Mouse (Mus musculus) ES-E14 (cell line): ENCODE results near the gene Sox1.

ENCODE experiments used
- CHD2 ChIP-seq: IDR thresholded peaks from 2 replicates; pipeline ENCODE4 v1.6.1; 2014; ENCODE audit warnings: mild to moderate bottlenecking, low read depth, low read length, inconsistent platforms
- HCFC1 ChIP-seq: IDR thresholded peaks from 2 replicates; pipeline ENCODE4 v1.6.1; 2012; ENCODE audit warnings: low read length, inconsistent platforms, borderline replicate concordance; ENCODE audit not compliant: insufficient read depth
- MAFK ChIP-seq: IDR thresholded peaks from 2 replicates; pipeline ENCODE4 v1.6.1; 2014; ENCODE audit warnings: mild to moderate bottlenecking, low read depth, low read length, inconsistent platforms; ENCODE audit not compliant: insufficient read depth
- ZC3H11A ChIP-seq: IDR thresholded peaks from 2 replicates; pipeline ENCODE4 v1.6.1; 2012; ENCODE audit warnings: low read depth, mild to moderate bottlenecking, inconsistent platforms, low read length, borderline replicate concordance
- ZNF384 ChIP-seq: IDR thresholded peaks from 2 replicates; pipeline ENCODE4 v1.6.1; 2012; ENCODE audit warnings: low read depth, low read length, inconsistent platforms

- TF ChIP-seq HCFC1 (no peak), ZC3H11A (no peak), MAFK (no peak), ZNF384 (no peak), CHD2 (no peak)
Measured at GRCm38 (mm10) chr8:12440997-12441396, 45.9 kb downstream of the Sox1 start.
